Mouse (Mus musculus) testis, postnatal 10 days (tissue): ENCODE measurements at regions not wholly inside any gene's neighbourhood (a gene's known extent, or its start where the extent isn't known, plus 50 kb on each side); places are given as distances from the start of the nearest gene placed in this dataset.

Source experiments
- DNase-seq: peaks from one replicate; pipeline ENCODE4 v3.0.0; 2021; ENCODE audit warnings: low spot score

- no peak for DNase-seq
Observed at GRCm38 (mm10) chr8:25463532-25463931, 639.4 kb upstream of the Adam5 start.

- DNase-seq, result no peak
Observed at GRCm38 (mm10) chr8:25462492-25462891, 638.3 kb upstream of the Adam5 start.

GRCm38 (mm10) chr8:25455644-25456043, 631.5 kb upstream of the Adam5 start:
- DNase-seq, result no peak

- DNase-seq, result no peak
Observed at GRCm38 (mm10) chr8:25454972-25455371, 630.8 kb upstream of the Adam5 start.

- DNase-seq, result no peak
Observed at GRCm38 (mm10) chr8:25453826-25454225, 629.7 kb upstream of the Adam5 start.

GRCm38 (mm10) chr8:25450544-25450943, 626.4 kb upstream of the Adam5 start:
- no peak for DNase-seq

GRCm38 (mm10) chr8:25449590-25449989, 625.4 kb upstream of the Adam5 start:
- DNase-seq, result no peak

GRCm38 (mm10) chr8:25447900-25448299, 623.7 kb upstream of the Adam5 start:
- DNase-seq, result no peak

- DNase-seq, result no peak
Observed at GRCm38 (mm10) chr8:25445968-25446367, 621.8 kb upstream of the Adam5 start.

GRCm38 (mm10) chr8:25445054-25445453, 620.9 kb upstream of the Adam5 start:
- no peak for DNase-seq

GRCm38 (mm10) chr8:25443552-25443951, 619.4 kb upstream of the Adam5 start:
- DNase-seq, result no peak

- DNase-seq, result no peak
Observed at GRCm38 (mm10) chr8:25441057-25441441, 616.9 kb upstream of the Adam5 start.

GRCm38 (mm10) chr8:25440391-25441056, 616.4 kb upstream of the Adam5 start:
- DNase-seq, result no peak

GRCm38 (mm10) chr8:25439971-25440370, 615.8 kb upstream of the Adam5 start:
- DNase-seq, result no peak

- no peak for DNase-seq
Observed at GRCm38 (mm10) chr8:25438021-25438620, 614.0 kb upstream of the Adam5 start.

GRCm38 (mm10) chr8:25437178-25437577, 613.0 kb upstream of the Adam5 start:
- no peak for DNase-seq

- DNase-seq, result no peak
Observed at GRCm38 (mm10) chr8:25430552-25430951, 606.4 kb upstream of the Adam5 start.

- DNase-seq, result no peak
Observed at GRCm38 (mm10) chr8:25429846-25430482, 605.8 kb upstream of the Adam5 start.

GRCm38 (mm10) chr8:25428761-25429160, 604.6 kb upstream of the Adam5 start:
- no peak for DNase-seq

- no peak for DNase-seq
Observed at GRCm38 (mm10) chr8:25426207-25426606, 602.0 kb upstream of the Adam5 start.

GRCm38 (mm10) chr8:25421478-25421877, 597.3 kb upstream of the Adam5 start:
- DNase-seq, result no peak

- no peak for DNase-seq
Observed at GRCm38 (mm10) chr8:25410536-25410935, 586.4 kb upstream of the Adam5 start.

- no peak for DNase-seq
Observed at GRCm38 (mm10) chr8:25407862-25408261, 583.7 kb upstream of the Adam5 start.

GRCm38 (mm10) chr8:25392766-25393166, 568.6 kb upstream of the Adam5 start:
- no peak for DNase-seq
